Mouse (Mus musculus) thymus, postnatal 0 days (tissue): ENCODE measurements around the gene 9230112D13Rik. TPM values are rescaled to one million over a fixed set of nuclear protein-coding genes. Genes with fewer than 3 reads are reported as not detected.

Experiments
- DNase-seq: peaks from one replicate; pipeline ENCODE4 v3.0.0-alpha.2; 2015; ENCODE audit warnings: low spot score
- polyA plus RNA-seq: library from polyadenylated mRNA; unstranded; fragments of >200 nt; fragmentation: Nextera tagmentation; extraction: Ambion mirVana; gene quantifications from 2 replicates; pipeline ENCODE4 v1.2.1, GENCODE M21; 2015

9230112D13Rik gene
- polyA plus RNA-seq, 1 experiment from 2014 or later: not detected

- DNase-seq: no peak
These were observed 22.3 kb downstream of the 9230112D13Rik start for GRCm38 (mm10) chr14:34500309-34500708.

GRCm38 (mm10) chr14:34499664-34500063 is 22.9 kb downstream of the 9230112D13Rik start:
- DNase-seq: no peak

DNA sequence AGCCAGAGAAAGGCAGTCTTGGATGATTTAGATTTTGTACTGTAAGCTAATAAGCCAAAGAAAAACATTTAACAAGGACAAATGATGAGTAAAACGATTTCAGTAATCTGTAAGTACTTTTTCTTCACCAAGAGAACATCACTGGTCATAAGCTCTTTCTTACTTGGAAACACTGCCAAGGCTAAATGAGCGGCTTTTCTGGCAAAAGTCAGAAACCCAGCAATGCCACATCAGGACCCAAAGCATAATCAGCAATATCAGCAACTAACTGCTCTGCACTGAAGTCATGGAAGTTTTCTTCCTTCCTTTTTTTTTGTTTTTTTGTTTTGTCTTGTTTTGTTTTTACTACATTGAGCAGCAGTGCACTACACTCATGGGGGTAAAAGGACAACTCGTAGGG is 25.3 kb downstream of the 9230112D13Rik start:
- no peak for DNase-seq

- no peak for DNase-seq
These were observed 28.9 kb downstream of the 9230112D13Rik start for GRCm38 (mm10) chr14:34493682-34494081.

DNA sequence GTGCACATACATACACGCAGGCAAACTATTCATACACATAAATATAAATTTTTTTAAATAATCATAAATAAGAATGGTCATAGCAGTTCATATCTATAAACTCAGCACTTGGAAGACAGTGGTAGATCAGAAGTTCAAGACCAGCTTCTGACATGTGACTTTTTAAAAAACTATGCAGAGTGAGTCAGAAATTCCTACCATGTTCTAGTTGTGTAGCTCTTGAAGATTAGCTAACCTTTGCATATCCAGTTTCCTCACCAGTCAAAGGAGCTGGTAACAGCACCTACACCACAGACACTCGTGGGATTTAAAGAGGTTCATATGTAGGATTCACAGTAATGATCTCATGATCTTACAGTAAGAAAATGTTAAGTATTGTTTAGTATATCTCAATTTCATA is 29.9 kb downstream of the 9230112D13Rik start:
- no peak for DNase-seq

DNA sequence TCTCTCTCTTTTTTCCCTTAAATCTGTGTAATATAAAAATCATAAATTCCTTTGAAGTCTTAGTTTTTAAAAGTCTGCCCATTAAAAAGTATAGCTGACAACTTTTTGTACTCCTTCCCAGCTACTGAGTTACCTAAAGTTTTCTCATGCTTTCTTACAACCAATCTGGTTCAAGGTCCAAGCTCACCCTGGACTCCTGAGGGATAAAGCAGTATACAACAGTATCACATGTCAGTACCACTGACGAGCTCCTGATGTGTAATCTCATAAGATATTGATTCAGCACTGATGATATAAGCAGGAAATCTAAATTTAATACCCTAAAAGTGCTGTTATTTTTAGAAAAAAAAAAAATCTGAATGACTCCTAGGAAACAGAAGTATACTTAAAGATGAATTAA is 31.6 kb downstream of the 9230112D13Rik start:
- no peak for DNase-seq

- DNase-seq: no peak
These were observed 32.7 kb downstream of the 9230112D13Rik start for GRCm38 (mm10) chr14:34489928-34490327.

DNA sequence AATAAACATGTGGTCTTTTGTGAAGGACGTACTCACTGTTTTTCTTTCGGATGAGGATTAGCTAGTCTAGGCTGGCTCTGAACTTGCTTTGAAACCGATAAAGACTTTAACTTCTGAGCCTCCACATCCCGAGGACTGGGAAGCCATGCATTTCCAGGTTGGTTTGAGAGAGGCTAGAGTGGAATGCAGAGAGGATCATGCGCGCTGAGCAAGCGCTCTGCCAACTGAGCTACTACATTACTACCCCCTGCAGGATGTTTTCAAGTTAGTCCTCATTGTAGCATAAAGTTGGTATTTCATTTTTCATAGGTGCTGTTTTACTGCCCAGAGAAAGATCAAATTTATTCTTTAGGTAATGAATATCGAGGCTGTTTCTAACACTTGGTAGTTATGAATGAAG is 36.4 kb downstream of the 9230112D13Rik start:
- no peak for DNase-seq

DNA sequence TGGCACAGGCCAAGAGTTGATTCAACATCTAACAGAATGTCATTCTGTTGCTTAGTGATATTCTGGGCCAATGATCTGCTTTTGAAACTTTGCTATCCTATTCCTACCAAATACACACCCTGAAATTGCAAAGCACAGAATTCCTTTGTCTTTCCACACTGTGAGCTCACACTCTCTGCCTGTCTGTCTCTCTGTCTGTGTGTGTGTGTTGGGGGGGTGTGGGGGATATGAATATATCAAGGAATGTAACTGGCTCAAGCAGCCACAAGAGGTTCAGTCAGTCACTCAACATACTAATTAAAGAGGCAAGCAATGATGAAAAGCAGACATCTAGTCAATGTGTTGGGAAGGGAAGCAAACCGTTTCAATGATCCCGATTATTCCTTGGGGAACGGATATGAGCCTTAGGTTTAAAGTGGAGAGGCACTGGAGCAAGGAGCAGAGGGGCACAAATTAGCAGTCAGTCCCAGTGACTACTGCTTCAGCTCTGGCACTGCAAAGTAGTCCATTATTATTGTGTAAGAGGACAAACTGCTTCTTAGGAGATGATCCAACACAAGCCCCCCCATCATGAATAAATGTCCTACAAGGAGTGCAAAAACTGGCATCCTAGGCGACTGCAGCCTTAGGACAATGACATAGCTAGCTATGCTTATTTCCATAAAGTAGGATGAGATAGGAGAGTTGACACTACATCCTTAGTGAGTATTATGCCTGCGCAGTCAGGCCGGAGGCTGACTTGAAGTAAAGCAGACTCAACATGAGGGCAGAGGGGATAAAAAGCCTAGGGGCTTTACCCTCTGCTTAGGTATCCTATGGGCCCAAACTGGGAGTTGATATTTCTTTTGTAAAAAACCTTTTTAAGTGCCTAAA is 38.9 kb downstream of the 9230112D13Rik start:
- no peak for DNase-seq

- DNase-seq: no peak
These were observed 51.0 kb downstream of the 9230112D13Rik start for GRCm38 (mm10) chr14:34471591-34471990.

GRCm38 (mm10) chr14:34466291-34466690 is 56.3 kb downstream of the 9230112D13Rik start:
- no peak for DNase-seq

Other genes starting within 250 kb of the 9230112D13Rik start
- gene Shld2, start 212.3 kb downstream of the 9230112D13Rik start, polyA plus RNA-seq: 16.5 and 22.6 TPM in 2 replicates
- gene Glud1, start 212.1 kb downstream of the 9230112D13Rik start, polyA plus RNA-seq: 56.6 and 65.6 TPM in 2 replicates
- gene Fam25c, start 167.4 kb downstream of the 9230112D13Rik start, polyA plus RNA-seq: 2.7 and 4.5 TPM in 2 replicates
- gene Sncg, start 148.0 kb downstream of the 9230112D13Rik start, polyA plus RNA-seq: 7.8 and 8.4 TPM in 2 replicates
- 2.9 and 3.3 TPM in 2 replicates for gene Mmrn2, start 147.3 kb downstream of the 9230112D13Rik start, polyA plus RNA-seq
- 8.2 and 8.3 TPM in 2 replicates for gene Bmpr1a, start 19.5 kb downstream of the 9230112D13Rik start, polyA plus RNA-seq
- 0.29 and 0.39 TPM in 2 replicates for gene Ldb3, start 65.9 kb upstream of the 9230112D13Rik start, polyA plus RNA-seq
- not detected in 2 replicates for gene Opn4, start 77.3 kb upstream of the 9230112D13Rik start, polyA plus RNA-seq
- 38.3 and 49.7 TPM in 2 replicates for gene Wapl, start 151.1 kb upstream of the 9230112D13Rik start, polyA plus RNA-seq